Mouse (Mus musculus) retina, postnatal 7 days (tissue): ENCODE measurements at regions not wholly inside any gene's neighbourhood (a gene's known extent, or its start where the extent isn't known, plus 50 kb on each side); places are given as distances from the start of the nearest gene placed in this dataset.
A peak's percentile ranks its signal among the peaks of the same experiment; 100 is the strongest.
"Not testable (repeated sequence)": the region's sequence is repeated elsewhere in the genome, so short reads cannot be mapped to it uniquely, and the experiment has no call there.

Source experiments
- DNase-seq: peaks from one replicate; pipeline ENCODE4 v3.0.0-alpha.2; 2012; ENCODE audit warnings: low read depth, low spot score

DNA sequence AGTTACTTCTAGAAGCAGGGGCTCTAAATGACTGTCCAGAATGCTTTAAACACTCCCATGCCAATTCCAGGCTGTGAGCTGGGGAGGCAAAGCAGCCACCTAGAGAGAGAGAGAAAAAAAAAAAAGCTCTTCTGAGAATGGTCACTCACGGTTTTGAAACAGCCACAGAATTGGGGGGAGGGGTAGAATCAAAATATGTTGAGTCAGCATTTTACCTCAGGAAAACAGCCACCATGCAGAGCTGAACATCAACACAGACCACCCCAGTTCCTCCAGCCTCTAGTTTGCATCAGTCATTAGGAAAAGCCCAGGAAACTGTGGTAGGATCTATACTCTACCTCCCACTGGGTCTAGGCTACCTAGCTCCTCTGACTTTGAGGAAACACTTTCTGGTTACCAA lies 124.1 kb upstream of the Gm5150 start:
- no peak for DNase-seq

DNA sequence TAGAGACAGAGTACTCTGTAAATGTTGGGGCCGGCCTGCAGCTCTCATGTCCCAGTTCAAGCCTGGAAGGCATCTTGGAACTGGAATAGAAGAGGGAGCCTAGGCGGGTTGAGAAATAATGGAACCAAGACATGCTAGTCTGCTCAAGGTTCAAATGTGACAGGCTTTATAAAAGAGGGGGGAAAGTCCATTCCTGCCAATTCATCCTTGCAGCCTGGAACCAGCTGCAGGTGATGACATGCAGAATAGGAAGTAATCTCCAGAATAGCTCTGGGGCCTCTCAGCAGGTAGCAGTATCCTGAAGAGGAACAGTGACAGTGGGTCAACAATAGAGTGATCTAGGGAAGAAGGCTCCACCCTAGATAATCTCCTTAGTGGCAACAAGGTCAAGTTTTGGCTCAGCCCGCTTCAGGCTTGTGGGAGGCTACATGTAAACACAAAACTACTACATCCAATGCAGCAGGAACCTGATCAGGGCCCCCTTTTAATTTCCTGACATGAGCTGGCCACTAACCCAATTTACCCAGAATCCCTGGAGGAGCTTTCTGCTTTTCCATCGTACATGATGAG lies 119.2 kb upstream of the Gm5150 start:
- DNase-seq = not testable (repeated sequence)

DNA sequence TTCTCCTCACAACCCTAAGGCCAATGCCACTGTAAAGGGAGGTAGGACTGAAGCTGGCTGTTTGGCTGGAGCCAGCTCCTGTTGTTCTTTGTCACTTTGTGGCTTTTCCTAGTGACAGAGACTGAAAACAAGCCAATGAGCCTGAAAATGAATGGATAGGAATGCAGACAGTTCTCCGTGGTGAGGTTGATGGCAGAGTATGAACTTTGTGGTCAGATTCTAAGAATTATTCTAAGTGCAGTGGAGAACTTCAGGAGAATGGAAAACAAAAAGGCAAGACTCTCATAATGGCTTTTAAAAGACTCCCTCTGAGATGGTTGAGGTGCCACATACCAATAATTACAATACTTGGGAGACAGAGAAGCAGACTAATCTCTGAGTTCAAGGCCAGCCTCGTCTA lies 109.7 kb upstream of the Gm5150 start:
- no peak for DNase-seq

DNA sequence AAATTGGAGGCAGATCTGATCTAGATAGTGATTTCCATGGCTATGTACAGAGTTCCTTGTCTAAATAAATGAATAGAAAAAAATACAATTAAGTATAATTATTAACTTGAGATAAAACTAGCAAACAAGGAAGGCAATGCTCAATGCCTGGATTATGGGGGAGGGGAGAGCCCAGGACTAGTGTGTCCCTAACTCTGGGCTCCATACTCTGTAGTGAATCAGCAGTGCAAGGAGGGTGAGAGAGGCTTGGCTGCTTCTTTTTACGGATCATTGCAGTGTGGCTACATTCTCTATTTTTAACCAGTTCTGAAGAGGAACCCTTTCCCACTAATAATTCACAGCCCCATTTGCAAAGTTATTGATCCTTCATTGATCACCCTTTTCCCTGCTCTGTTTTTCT lies 101.3 kb upstream of the Gm5150 start:
- no peak for DNase-seq

DNA sequence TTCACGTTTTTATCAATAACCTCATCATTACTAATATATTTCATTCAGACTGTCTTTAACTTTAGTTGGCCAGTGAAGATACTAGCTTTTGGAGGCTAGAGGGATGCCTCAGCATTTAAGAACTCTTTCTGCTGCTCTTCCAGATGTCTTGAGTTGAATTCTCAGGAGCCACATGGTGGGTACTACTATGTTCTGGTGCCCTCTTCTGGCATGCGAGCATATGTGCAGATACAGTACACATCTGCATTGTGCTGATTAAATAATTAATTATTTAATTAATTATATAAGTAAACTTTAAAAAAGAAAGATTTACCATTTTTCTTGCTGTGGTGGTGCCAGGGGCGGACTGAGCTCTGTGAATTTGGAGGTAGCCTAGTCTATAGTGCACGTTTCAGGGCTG lies 98.8 kb upstream of the Gm5150 start:
- no peak for DNase-seq

DNA sequence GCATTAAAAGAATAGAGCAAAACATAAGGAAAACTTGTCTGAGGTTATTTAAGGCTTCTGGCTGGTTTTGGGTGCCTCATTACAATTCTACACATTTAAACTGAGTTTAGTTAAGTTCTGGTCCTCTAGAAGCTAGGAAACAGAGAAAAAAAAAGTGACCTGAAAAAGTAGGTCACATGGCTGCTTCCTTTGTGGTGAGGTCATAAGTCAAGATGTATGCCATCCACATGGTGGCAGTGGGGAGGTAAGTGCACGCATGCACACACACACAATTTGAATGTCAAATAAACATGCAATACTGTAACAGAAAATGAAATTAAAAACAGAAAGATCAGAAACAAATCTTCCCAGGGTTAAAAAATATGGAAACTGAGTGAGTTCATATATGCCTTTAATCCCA lies 96.9 kb upstream of the Gm5150 start:
- no peak for DNase-seq

DNA sequence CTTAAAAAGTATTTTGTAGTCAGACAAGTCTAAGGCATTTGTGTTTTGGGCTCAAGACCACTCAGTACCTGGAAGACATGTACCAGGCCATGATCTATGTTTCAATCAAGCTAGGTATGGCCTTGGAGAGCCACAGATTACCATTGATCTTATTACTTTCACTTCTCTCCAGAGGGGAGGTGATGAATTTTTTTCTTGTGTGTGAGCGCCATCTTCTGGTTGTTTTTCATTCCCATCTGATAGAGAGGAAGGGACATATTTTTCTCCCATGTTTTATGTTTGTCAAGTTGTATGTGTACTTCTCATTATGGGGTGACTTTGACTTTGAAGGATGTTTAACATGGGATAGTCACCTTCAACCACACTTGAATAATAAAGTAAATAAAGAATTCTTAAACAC lies 80.3 kb upstream of the Gm5150 start:
- peak; percentile 6 for DNase-seq

DNA sequence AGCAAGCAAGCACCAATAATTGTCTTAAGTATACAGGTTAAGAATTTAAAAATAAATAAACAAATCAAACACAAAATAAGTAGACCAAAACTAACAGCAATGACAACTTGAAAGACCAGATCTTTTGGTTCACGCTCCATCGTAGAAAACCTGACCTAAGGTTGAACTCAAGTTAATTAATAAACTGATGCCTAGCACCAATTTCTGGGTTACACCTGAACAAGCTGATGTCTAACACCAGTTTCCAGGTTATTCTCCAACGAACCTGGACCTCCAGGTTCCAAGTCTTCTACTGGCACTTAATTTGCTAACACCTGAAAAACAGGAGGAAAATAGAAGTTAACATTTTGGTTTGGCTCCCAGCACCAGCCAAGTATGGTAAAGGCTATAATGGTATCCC lies 79.1 kb upstream of the Gm5150 start:
- no peak for DNase-seq

DNA sequence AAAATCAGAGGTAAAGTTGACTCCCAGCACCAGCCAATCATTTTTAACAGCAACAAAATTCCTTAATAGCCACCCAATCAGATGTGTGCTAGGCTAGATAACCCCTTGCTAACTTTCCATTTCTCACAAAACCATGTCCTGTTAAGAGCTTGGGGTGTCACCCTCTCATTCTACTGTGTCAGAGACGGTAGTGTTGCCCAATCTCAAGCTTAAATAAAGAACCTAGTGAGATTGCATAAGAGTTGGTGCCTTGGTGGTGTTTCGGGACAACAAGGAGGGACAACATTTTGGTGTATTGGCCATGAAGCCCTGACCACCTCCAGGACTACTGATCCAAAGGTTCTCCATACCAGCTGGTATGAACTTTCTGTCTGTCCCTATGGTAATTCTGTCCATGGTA lies 72.9 kb upstream of the Gm5150 start:
- DNase-seq = no peak

DNA sequence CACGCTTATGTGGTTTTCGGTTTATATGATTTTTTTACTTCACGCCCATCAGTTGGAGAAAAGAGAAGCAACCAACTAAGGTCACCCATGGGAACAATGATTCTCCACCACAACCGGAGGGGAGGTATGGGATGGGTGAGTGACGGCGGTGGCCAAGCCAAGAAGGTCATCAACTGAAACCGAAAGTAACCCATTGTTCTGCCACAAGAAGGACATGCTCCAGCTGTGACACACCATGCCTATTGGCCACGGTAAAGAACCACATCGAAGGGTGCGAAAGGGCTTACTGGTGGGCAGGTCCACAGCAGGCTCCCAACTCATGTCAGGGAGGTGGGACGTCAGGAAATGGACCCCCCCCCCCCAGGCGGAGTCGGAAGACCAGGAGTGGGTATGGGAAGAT lies 65.7 kb upstream of the Gm5150 start:
- DNase-seq = no peak

DNA sequence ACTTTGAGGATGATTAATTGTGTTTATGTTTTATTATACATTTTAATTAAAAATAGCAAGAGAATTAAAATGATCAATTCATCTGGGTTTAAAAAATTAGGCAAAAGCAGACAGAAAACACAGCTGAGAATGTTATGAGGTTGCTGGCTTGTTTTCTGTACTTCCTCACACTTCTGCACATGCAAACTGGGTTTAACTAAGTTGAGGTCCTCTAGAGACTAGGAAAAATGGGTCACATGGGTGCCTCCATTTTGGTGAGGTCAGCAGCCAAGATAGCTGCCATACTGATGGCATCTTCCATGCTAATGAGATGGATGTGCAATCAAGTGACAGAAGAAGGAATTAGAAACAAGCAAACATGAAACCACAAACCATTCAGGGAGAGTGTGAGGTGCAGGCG lies 64.7 kb upstream of the Gm5150 start:
- DNase-seq = no peak

DNA sequence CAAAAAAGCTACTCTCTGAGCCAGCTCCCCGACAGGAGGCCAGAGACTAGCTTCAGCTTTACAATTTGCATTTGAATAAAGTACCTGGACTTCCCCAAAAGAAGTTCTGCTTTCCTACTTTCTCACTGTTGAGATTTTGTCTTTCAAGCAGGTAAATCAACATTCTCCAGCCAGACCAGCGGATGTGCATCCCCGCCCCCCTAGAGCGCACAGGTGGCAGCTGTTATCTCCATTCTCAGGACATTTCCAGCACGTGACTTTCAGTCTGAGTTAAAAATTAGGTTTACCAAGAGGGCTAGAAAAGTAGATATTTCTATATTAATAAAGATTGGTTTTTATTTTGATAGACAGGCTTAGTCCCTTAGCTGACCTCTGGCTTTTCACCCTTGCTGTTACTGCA lies 51.5 kb upstream of the Gm5150 start:
- DNase-seq = not testable (repeated sequence)
